Mouse (Mus musculus): ENCODE results near the gene Lonp2. TPM values are rescaled to one million over a fixed set of nuclear protein-coding genes. Genes with fewer than 3 reads are reported as not detected.

Lonp2 gene
- polyA plus RNA-seq, 1 experiment, result 41.9 TPM

DNA sequence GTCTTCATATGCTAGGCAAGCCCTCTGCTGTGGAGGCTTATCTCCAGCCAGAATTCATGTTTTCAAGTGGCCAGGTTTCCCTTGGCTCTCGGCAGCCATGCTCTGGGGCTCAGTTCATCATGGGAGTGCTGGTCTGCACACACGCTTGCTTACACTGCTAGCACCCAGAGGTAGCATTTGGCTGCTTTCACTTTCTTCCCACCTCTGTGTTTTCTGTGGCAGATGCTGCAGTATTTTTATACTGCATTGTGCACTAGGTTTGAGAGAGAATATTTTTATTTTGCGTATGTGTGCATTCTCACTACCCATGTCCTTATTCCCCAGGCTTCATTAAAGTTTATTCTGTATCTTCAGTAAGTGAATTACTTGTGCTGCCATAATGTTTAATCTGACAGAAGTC is 23.9 kb downstream of the Lonp2 start:
- TF ChIP-seq CTCF (IDR thresholded peaks at IDR 0.05; ENCODE audit: borderline replicate concordance, insufficient read depth, low read length) (no peak), POLR2A (IDR thresholded peaks at IDR 0.05; ENCODE audit: low read depth, low read length) (no peak)
- Histone ChIP-seq H3K27ac (ENCODE audit: insufficient read depth, low read length) (no peak overlapping the region), H3K4me3 (ENCODE audit: insufficient read depth, low read length) (no peak overlapping the region), H3K4me1 (ENCODE audit: control insufficient read depth, insufficient read depth, low read length) (no peaks in the 10 kb centered on the region)

DNA sequence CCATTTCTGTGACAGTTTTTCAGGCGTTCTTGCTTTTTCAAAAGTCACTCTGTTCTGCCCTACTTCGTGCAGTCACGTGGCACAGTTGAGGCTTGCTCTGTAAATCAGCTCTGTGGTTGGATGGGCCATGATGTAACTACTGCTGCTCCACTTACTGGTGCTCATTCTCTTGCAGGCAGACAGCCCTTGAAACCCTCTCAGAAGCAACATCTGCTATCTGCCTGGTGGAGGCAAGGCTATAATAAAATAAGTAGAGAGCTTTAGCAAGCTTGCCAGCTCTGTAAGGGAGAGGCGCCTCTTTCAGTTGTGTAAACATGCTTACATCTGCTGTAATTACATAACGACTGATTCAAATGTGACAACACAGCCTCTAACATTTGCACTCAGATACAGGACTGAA is 27.6 kb downstream of the Lonp2 start:
- Histone ChIP-seq H3K4me3 (ENCODE audit: insufficient read depth, low read length) (no peak overlapping the region), H3K4me1 (ENCODE audit: control insufficient read depth, insufficient read depth, low read length) (no peaks in the 10 kb centered on the region), H3K27ac (ENCODE audit: insufficient read depth, low read length) (no peak overlapping the region)
- TF ChIP-seq POLR2A (IDR thresholded peaks at IDR 0.05; ENCODE audit: low read depth, low read length) (no peak), CTCF (IDR thresholded peaks at IDR 0.05; ENCODE audit: borderline replicate concordance, insufficient read depth, low read length) (no peak)

DNA sequence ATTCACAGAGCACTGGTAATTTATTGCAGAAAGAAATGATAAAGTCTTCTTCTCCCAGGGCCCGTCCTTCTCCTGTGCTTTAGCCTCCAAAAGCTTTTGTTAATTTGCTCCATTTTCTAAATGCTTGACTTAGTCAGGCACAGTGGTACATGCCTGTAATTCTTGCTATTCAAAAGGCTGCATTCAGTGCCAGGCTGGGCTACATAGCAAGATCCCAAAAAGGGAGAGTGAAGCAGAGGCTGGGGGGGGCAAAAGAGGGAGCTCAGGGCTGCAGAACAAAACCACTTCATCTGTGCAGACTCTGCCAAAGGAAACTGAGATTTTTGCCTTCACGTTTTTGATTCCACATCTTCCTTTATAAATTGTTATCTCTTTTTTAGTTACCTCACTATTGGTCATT is 28.7 kb downstream of the Lonp2 start:
- TF ChIP-seq CTCF (IDR thresholded peaks at IDR 0.05; ENCODE audit: borderline replicate concordance, insufficient read depth, low read length) (no peak), POLR2A (IDR thresholded peaks at IDR 0.05; ENCODE audit: low read depth, low read length) (no peak)
- no peak overlapping the region for H3K4me3 ChIP-seq (ENCODE audit: insufficient read depth, low read length)
- no peaks in the 10 kb centered on the region for H3K4me1 ChIP-seq (ENCODE audit: control insufficient read depth, insufficient read depth, low read length)
- no peak overlapping the region for H3K27ac ChIP-seq (ENCODE audit: insufficient read depth, low read length)

DNA sequence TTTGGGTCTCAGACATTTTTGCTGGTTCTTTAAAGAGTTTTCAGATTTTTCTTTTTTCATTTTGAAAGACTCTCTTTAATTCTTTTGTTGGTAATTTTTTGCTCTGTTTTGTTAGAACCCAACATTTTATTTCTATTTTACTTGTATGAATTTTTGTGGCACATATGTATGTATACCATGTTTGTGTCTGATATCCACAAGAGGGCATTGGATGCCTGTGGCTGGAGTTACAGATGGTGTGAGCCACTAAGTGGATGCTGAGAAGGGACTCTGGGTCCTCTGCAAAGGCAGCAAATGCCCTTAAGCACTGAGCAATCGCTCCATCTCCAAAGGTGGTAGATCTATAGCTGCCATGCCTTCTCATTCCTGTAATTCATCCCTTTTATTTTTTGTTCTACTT is 30.7 kb downstream of the Lonp2 start:
- no peak for TF ChIP-seq POLR2A (IDR thresholded peaks at IDR 0.05; ENCODE audit: low read depth, low read length)
- no peak for TF ChIP-seq CTCF (IDR thresholded peaks at IDR 0.05; ENCODE audit: borderline replicate concordance, insufficient read depth, low read length)
- H3K4me1 ChIP-seq (ENCODE audit: control insufficient read depth, insufficient read depth, low read length), result no peaks in the 10 kb centered on the region
- no peak overlapping the region for H3K27ac ChIP-seq (ENCODE audit: insufficient read depth, low read length)
- H3K4me3 ChIP-seq (ENCODE audit: insufficient read depth, low read length), result no peak overlapping the region

DNA sequence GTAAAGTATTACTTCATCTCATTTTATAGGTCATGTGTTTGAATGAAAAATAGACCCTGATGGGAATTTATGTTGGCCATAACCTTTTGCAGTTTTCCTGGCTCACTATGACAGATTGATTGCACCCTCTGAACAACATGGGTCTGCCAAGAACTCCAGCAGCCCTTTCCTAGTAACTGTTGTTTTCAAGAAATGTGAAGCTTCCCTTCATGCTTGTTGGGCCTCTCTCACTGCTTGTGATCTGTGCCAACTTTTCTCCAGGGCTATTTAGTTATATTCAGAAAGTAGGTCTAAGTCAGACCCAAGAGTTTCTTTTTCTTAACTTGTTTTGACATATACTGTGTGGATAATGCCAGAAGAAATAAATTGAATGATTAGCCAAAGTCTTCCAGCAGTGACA is 44.9 kb downstream of the Lonp2 start:
- no peak for TF ChIP-seq POLR2A (IDR thresholded peaks at IDR 0.05; ENCODE audit: low read depth, low read length)
- TF ChIP-seq CTCF (IDR thresholded peaks at IDR 0.05; ENCODE audit: borderline replicate concordance, insufficient read depth, low read length), result no peak
- H3K27ac ChIP-seq (ENCODE audit: insufficient read depth, low read length), result no peak overlapping the region
- H3K4me3 ChIP-seq (ENCODE audit: insufficient read depth, low read length), result no peak overlapping the region
- no peaks in the 10 kb centered on the region for H3K4me1 ChIP-seq (ENCODE audit: control insufficient read depth, insufficient read depth, low read length)

DNA sequence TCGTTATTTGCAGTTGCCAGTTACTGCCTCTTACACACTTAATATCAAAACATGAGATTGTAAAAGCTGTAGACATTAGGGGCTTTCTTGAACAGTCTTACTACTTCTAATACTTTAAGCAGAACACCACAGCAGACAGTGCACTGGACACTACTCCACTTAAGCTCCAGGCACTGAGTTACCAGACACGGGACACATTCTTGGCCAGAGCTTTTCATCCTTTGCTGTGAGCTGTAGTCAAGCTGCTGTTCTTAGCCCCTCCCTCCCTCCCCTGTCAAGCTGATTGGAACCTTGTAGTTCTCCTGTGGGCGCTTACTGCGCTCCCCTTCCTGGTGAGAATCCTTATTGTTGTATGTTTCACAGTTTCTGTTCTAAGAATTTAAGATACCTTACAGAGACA is 45.4 kb downstream of the Lonp2 start:
- no peak for TF ChIP-seq CTCF (IDR thresholded peaks at IDR 0.05; ENCODE audit: borderline replicate concordance, insufficient read depth, low read length)
- TF ChIP-seq POLR2A (IDR thresholded peaks at IDR 0.05; ENCODE audit: low read depth, low read length), result no peak
- no peak overlapping the region for H3K27ac ChIP-seq (ENCODE audit: insufficient read depth, low read length)
- H3K4me1 ChIP-seq (ENCODE audit: control insufficient read depth, insufficient read depth, low read length), result no peaks in the 10 kb centered on the region
- H3K4me3 ChIP-seq (ENCODE audit: insufficient read depth, low read length), result no peak overlapping the region

DNA sequence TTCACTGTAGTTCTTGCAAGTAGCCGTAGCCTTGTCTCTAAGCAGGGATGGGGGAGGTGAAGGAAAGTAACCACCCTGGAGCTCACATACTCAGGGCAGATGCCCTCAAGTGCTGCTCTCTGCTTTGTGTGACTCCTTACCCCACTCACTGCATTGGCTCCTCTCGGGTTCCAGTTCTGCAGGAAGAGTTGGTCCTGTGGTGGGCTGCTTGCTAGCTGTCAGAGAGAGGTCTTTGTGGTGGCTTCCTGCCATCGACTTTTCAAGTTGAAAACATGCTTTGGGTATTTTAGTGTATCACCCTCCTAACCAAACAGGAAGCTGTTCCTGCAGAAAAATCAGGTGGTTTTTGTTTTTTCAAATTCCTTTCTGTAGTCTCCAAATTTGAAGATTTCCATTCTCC is 62.8 kb downstream of the Lonp2 start:
- TF ChIP-seq POLR2A (IDR thresholded peaks at IDR 0.05; ENCODE audit: low read depth, low read length) (no peak), CTCF (IDR thresholded peaks at IDR 0.05; ENCODE audit: borderline replicate concordance, insufficient read depth, low read length) (no peak)
- Histone ChIP-seq H3K4me3 (ENCODE audit: insufficient read depth, low read length) (no peak overlapping the region), H3K27ac (ENCODE audit: insufficient read depth, low read length) (no peak overlapping the region), H3K4me1 (ENCODE audit: control insufficient read depth, insufficient read depth, low read length) (peaks cover 2% of the 10 kb centered on the region; the same call in 1 of the 2 replicates)

DNA sequence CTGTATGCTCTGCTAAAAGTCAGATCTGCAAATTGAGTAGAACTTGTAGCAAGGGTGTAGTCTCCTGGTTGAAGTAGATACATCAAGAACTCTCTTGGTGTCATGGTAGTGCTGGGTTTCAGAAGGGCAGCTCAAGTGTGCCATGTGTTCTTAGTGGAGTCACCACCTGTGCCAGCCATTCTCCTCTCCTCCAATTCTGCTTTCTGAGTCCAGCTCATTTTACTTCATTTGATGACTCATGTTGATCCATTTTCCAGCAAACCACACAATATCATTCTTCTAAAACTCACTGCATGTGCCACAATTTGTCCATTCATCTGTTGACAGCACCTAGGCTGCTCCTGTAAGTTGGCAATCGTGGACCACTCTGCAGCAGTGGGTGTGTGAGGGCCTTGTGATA is 68.3 kb downstream of the Lonp2 start:
- TF ChIP-seq POLR2A (IDR thresholded peaks at IDR 0.05; ENCODE audit: low read depth, low read length), result no peak
- TF ChIP-seq CTCF (IDR thresholded peaks at IDR 0.05; ENCODE audit: borderline replicate concordance, insufficient read depth, low read length), result no peak
- Histone ChIP-seq H3K4me1 (ENCODE audit: control insufficient read depth, insufficient read depth, low read length) (no peaks in the 10 kb centered on the region), H3K27ac (ENCODE audit: insufficient read depth, low read length) (no peak overlapping the region)

DNA sequence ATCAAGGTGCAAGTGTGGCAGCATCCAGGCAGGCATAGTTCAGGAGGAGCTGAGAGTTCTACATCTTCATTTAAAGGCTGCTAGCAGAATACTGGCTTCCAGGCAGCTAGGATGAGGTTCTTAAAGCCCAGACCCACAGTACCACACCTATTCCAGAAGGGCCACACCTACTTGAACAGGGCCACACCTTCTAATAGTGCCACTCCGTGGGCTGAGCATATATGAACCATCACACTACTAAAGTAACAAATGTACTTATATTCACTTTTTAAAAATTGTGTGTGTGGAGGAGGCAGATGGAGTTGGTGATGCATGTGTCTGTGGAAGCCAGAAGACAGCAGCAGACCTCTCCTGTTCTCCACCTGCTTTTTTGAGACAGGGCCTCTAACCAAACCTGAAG is 70.2 kb downstream of the Lonp2 start:
- H3K4me3 ChIP-seq (ENCODE audit: insufficient read depth, low read length), result no peak overlapping the region
- no peak for TF ChIP-seq CTCF (IDR thresholded peaks at IDR 0.05; ENCODE audit: borderline replicate concordance, insufficient read depth, low read length)
- no peak for TF ChIP-seq POLR2A (IDR thresholded peaks at IDR 0.05; ENCODE audit: low read depth, low read length)
- H3K27ac ChIP-seq (ENCODE audit: insufficient read depth, low read length), result no peak overlapping the region
- no peaks in the 10 kb centered on the region for H3K4me1 ChIP-seq (ENCODE audit: control insufficient read depth, insufficient read depth, low read length)

More for the DNA sequence above, 68.3 kb downstream of the Lonp2 start:
- H3K4me3 ChIP-seq (ENCODE audit: insufficient read depth, low read length), result no peak overlapping the region

DNA sequence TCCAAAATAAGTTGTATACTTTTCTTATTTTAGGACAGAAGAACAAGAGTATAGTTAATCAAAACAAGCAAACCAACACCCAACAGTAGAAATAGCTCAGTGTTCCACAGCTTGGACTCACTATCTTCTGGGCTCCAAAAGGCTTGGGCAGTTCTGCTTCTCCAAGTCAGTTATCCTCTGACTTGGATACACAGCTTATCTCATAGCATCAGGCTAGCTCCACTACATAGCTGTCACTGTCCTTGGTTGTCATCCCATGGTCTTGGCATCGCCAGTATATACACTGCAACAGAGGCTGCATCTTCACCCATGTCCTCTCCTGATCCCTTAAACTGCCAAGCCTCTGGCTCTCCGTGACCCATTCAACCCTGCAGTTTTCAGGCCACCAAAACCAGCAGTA is 71.9 kb downstream of the Lonp2 start:
- no peak overlapping the region for H3K4me3 ChIP-seq (ENCODE audit: insufficient read depth, low read length)
- H3K4me1 ChIP-seq (ENCODE audit: control insufficient read depth, insufficient read depth, low read length), result no peaks in the 10 kb centered on the region
- no peak for TF ChIP-seq CTCF (IDR thresholded peaks at IDR 0.05; ENCODE audit: borderline replicate concordance, insufficient read depth, low read length)
- TF ChIP-seq POLR2A (IDR thresholded peaks at IDR 0.05; ENCODE audit: low read depth, low read length), result no peak
- H3K27ac ChIP-seq (ENCODE audit: insufficient read depth, low read length), result no peak overlapping the region

Measured in embryonic fibroblast, embryonic 13.5 days (primary cell).